Mouse (Mus musculus) hindbrain, embryonic 16.5 days (tissue): ENCODE data around the gene Tas2r135. TPM values are rescaled to one million over a fixed set of nuclear protein-coding genes. Genes with fewer than 3 reads are reported as not detected.

ENCODE experiments used
- ATAC-seq: fragments of 200-750 bp; cut with Nextera tagmentation; 2 replicates; pipeline ENCODE4 v1.8.0; 2017; ENCODE audit warnings: moderate TSS enrichment, moderate library complexity
- H3K27ac ChIP-seq: fragments of 300-500 bp; sonication (generic); 2 replicates; pipeline ENCODE4 v1.5.1; 2014; ENCODE audit warnings: low read depth, mild to moderate bottlenecking, control low read depth, low read length, moderate library complexity
- H3K27me3 ChIP-seq: fragments of 300-500 bp; sonication (generic); replicated peaks from 2 replicates; pipeline ENCODE4 v1.6.1; 2014; ENCODE audit warnings: low read length; ENCODE audit not compliant: control insufficient read depth, insufficient read depth
- H3K36me3 ChIP-seq: fragments of 300-500 bp; sonication (generic); 2 replicates; pipeline ENCODE4 v1.6.1; 2014; ENCODE audit warnings: mild to moderate bottlenecking, low read length, moderate library complexity, mixed read lengths; ENCODE audit not compliant: control insufficient read depth, insufficient read depth
- H3K4me1 ChIP-seq: fragments of 300-500 bp; sonication (generic); 2 replicates; pipeline ENCODE4 v1.6.1; 2014; ENCODE audit warnings: low read depth, low read length; ENCODE audit not compliant: control insufficient read depth, insufficient read depth
- H3K4me2 ChIP-seq: fragments of 300-500 bp; sonication (generic); 2 replicates; pipeline ENCODE4 v1.6.1; 2014; ENCODE audit warnings: mild to moderate bottlenecking, low read length, control low read depth, moderate library complexity
- H3K4me3 ChIP-seq: fragments of 300-500 bp; sonication (generic); 2 replicates; pipeline ENCODE4 v1.5.1; 2014; ENCODE audit warnings: mild to moderate bottlenecking, low read length, control low read depth, moderate library complexity
- H3K9ac ChIP-seq: fragments of 300-500 bp; sonication (generic); 2 replicates; pipeline ENCODE4 v1.6.1; 2014; ENCODE audit warnings: low read depth, mild to moderate bottlenecking, control low read depth, low read length, moderate library complexity
- H3K9me3 ChIP-seq: fragments of 300-500 bp; sonication (generic); 2 replicates; pipeline ENCODE4 v1.6.1; 2014; ENCODE audit warnings: mild to moderate bottlenecking, low read length, moderate library complexity; ENCODE audit not compliant: control insufficient read depth
- WGBS: fragments of 180-500 bp; shearing (Covaris S2); extraction: QIAGEN DNeasy Blood & Tissue Kit; methylation state at CpG from one replicate; pipeline ENCODE4 v1.1.7; 2014; 5-methylcytosine and 5-hydroxymethylcytosine counted together
- polyA plus RNA-seq: library from polyadenylated mRNA; unstranded; fragments of >200 nt; fragmentation: Nextera tagmentation; extraction: Ambion mirVana; gene quantifications from 2 replicates; pipeline ENCODE4 v1.2.1, GENCODE M21; 2015

Gene Tas2r135
- polyA plus RNA-seq, 1 experiment from 2014 or later: not detected

- Histone ChIP-seq H3K4me2 (no peak overlapping the region), H3K27ac (no peak overlapping the region), H3K4me1 (no peaks in the 10 kb centered on the region), H3K4me3 (no peak overlapping the region), H3K27me3 (no peaks in the 10 kb centered on the region), H3K9me3 (no peaks in the 10 kb centered on the region), H3K36me3 (no peaks in the 10 kb centered on the region), H3K9ac (no peak overlapping the region)
- ATAC-seq: no peak
- 100% methylated on average over 1 of the region's 1 CpGs for WGBS
Observed at GRCm38 (mm10) chr6:42398998-42399397, 6.2 kb upstream of the Tas2r135 start.

GRCm38 (mm10) chr6:42399938-42400337 lies 5.3 kb upstream of the Tas2r135 start, which contains the start of gene Tas2r143:
Gene Tas2r143, plus strand, starts transcription at chr6:42400238.
- Histone ChIP-seq H3K36me3 (no peaks in the 10 kb centered on the region), H3K4me1 (no peaks in the 10 kb centered on the region), H3K9me3 (no peaks in the 10 kb centered on the region), H3K4me2 (no peak within 1 kb of the TSS), H3K27ac (no peak within 1 kb of the TSS), H3K9ac (no peak within 1 kb of the TSS), H3K4me3 (no peak within 1 kb of the TSS), H3K27me3 (no peaks in the 10 kb centered on the region)
- no peak for ATAC-seq
- WGBS: 94% methylated on average over 1 of the region's 1 CpGs

- no peak for ATAC-seq
- H3K36me3 ChIP-seq: no peaks in the 10 kb centered on the region
- H3K27me3 ChIP-seq: no peaks in the 10 kb centered on the region
- no peak overlapping the region for H3K4me2 ChIP-seq
- 90% methylated on average over 2 of the region's 2 CpGs for WGBS
- no peak overlapping the region for H3K27ac ChIP-seq
- H3K4me1 ChIP-seq: no peaks in the 10 kb centered on the region
- no peak overlapping the region for H3K9ac ChIP-seq
- no peaks in the 10 kb centered on the region for H3K9me3 ChIP-seq
- no peak overlapping the region for H3K4me3 ChIP-seq
Observed at GRCm38 (mm10) chr6:42419443-42419842, 14.2 kb downstream of the Tas2r135 start.

- Histone ChIP-seq H3K27ac (no peak overlapping the region), H3K9ac (no peak overlapping the region), H3K4me2 (no peak overlapping the region), H3K36me3 (no peaks in the 10 kb centered on the region), H3K4me3 (no peak overlapping the region), H3K4me1 (no peaks in the 10 kb centered on the region), H3K27me3 (no peaks in the 10 kb centered on the region), H3K9me3 (no peaks in the 10 kb centered on the region)
- no peak for ATAC-seq
- WGBS: 66% methylated on average over 2 of the region's 2 CpGs
Observed at GRCm38 (mm10) chr6:42421439-42421838, 16.2 kb downstream of the Tas2r135 start.

GRCm38 (mm10) chr6:42424472-42424871 lies 19.2 kb downstream of the Tas2r135 start:
- H3K27me3 ChIP-seq: no peaks in the 10 kb centered on the region
- no peak for ATAC-seq
- H3K9me3 ChIP-seq: no peaks in the 10 kb centered on the region
- no peaks in the 10 kb centered on the region for H3K36me3 ChIP-seq
- no peak overlapping the region for H3K27ac ChIP-seq
- H3K4me1 ChIP-seq: no peaks in the 10 kb centered on the region
- no peak overlapping the region for H3K9ac ChIP-seq
- WGBS: 97% methylated on average over 3 of the region's 3 CpGs
- H3K4me2 ChIP-seq: no peak overlapping the region
- H3K4me3 ChIP-seq: no peak overlapping the region

GRCm38 (mm10) chr6:42426337-42426736 lies 21.1 kb downstream of the Tas2r135 start:
- no peaks in the 10 kb centered on the region for H3K36me3 ChIP-seq
- H3K4me3 ChIP-seq: no peak overlapping the region
- H3K27me3 ChIP-seq: no peaks in the 10 kb centered on the region
- no peak overlapping the region for H3K27ac ChIP-seq
- H3K4me1 ChIP-seq: no peaks in the 10 kb centered on the region
- H3K4me2 ChIP-seq: no peak overlapping the region
- no peaks in the 10 kb centered on the region for H3K9me3 ChIP-seq
- no peak for ATAC-seq
- H3K9ac ChIP-seq: no peak overlapping the region
- WGBS: 87% methylated on average over 4 of the region's 4 CpGs

GRCm38 (mm10) chr6:42433554-42433953 lies 28.3 kb downstream of the Tas2r135 start:
- Histone ChIP-seq H3K9me3 (no peaks in the 10 kb centered on the region), H3K4me1 (no peaks in the 10 kb centered on the region), H3K27ac (no peak overlapping the region), H3K9ac (no peak overlapping the region), H3K36me3 (no peaks in the 10 kb centered on the region), H3K4me3 (no peak overlapping the region), H3K27me3 (no peaks in the 10 kb centered on the region), H3K4me2 (no peak overlapping the region)
- 73% methylated on average over 2 of the region's 2 CpGs for WGBS
- ATAC-seq: no peak

- Histone ChIP-seq H3K36me3 (no peaks in the 10 kb centered on the region), H3K4me1 (no peaks in the 10 kb centered on the region), H3K27ac (no peak within 1 kb of the TSS), H3K9me3 (no peaks in the 10 kb centered on the region), H3K9ac (no peak within 1 kb of the TSS), H3K4me3 (no peak within 1 kb of the TSS), H3K27me3 (no peaks in the 10 kb centered on the region), H3K4me2 (no peak within 1 kb of the TSS)
- WGBS: 79% methylated on average over 6 of the region's 6 CpGs
- ATAC-seq: no peak
Observed at GRCm38 (mm10) chr6:42434446-42434845, 29.2 kb downstream of the Tas2r135 start, which contains the start of gene Tas2r126. Gene Tas2r126, plus strand, starts transcription at chr6:42434535.

- no peak overlapping the region for H3K9ac ChIP-seq
- H3K27me3 ChIP-seq: no peaks in the 10 kb centered on the region
- no peak overlapping the region for H3K27ac ChIP-seq
- H3K4me2 ChIP-seq: no peak overlapping the region
- H3K4me3 ChIP-seq: no peak overlapping the region
- no peaks in the 10 kb centered on the region for H3K9me3 ChIP-seq
- 70% methylated on average over 2 of the region's 2 CpGs for WGBS
- no peak for ATAC-seq
- H3K4me1 ChIP-seq: no peaks in the 10 kb centered on the region
- no peaks in the 10 kb centered on the region for H3K36me3 ChIP-seq
Observed at GRCm38 (mm10) chr6:42435490-42435889, 30.3 kb downstream of the Tas2r135 start.

- Histone ChIP-seq H3K4me2 (no peak overlapping the region), H3K36me3 (no peaks in the 10 kb centered on the region), H3K27ac (no peak overlapping the region), H3K4me1 (no peaks in the 10 kb centered on the region), H3K9ac (no peak overlapping the region), H3K27me3 (no peaks in the 10 kb centered on the region), H3K9me3 (no peaks in the 10 kb centered on the region), H3K4me3 (no peak overlapping the region)
- WGBS: 79% methylated on average over 2 of the region's 2 CpGs
- ATAC-seq: no peak
Observed at GRCm38 (mm10) chr6:42441395-42441794, 36.2 kb downstream of the Tas2r135 start.
